Mouse (Mus musculus): Measurements from ENCODE around the gene Ecsit. TPM values are rescaled to one million over a fixed set of nuclear protein-coding genes. Genes with fewer than 3 reads are reported as not detected.

Gene Ecsit
- polyA plus RNA-seq (2012; rRNA removed; ENCODE audit: low replicate concordance): 56.9 and 69.5 TPM in 2 replicates

DNA sequence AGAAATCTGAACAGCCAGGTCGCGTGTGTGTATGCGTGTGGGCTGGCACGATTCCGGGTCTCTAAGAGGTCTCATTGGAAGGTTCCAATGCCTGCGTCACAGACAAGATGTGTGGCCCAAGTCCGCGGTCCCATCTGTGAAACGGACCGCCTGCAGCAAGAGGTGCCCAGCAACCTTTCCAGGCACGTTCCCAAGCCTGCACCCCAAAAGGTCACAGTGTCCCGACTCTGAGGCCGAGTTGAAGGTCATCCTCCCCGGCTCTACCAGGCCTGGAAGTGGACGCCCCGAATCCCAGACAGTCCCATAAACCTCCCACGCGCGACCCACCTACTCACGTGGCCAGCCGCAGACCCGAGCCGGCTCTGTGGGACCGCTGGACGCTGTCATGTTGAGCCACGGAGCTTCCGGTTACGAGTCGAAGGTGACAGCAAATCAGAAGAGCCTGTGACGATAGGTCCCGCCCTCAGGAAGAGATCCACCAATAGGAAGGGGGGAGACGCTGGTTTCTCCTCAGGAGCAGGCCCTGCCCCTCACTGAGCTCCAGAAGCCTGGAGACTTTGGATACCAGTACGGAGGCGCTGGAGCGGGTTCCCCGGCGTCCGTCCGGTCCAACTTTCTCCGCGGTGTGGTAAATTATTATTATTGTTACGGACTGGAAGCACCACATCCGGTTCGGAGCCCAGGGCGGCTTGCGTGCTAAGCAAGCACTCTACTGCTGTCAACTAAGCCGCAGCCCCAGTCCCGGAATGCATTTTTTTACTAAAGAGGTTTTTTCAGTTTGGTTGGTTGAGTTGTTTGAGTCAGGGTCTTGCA is at the start of gene Ecsit:
Gene Ecsit, minus strand, starts transcription at position 417 of the 813 bp plus-strand sequence.

GRCm38 (mm10) chr9:22116740-22117426 is 31.6 kb upstream of the Ecsit start, which contains the start of gene Elof1:
Gene Elof1 (minus strand): TSS chr9:22117172.

GRCm38 (mm10) chr9:22098993-22099696 is 13.9 kb upstream of the Ecsit start, which contains the start of gene Cnn1:
Gene Cnn1 (plus strand): TSS chr9:22099216.

DNA sequence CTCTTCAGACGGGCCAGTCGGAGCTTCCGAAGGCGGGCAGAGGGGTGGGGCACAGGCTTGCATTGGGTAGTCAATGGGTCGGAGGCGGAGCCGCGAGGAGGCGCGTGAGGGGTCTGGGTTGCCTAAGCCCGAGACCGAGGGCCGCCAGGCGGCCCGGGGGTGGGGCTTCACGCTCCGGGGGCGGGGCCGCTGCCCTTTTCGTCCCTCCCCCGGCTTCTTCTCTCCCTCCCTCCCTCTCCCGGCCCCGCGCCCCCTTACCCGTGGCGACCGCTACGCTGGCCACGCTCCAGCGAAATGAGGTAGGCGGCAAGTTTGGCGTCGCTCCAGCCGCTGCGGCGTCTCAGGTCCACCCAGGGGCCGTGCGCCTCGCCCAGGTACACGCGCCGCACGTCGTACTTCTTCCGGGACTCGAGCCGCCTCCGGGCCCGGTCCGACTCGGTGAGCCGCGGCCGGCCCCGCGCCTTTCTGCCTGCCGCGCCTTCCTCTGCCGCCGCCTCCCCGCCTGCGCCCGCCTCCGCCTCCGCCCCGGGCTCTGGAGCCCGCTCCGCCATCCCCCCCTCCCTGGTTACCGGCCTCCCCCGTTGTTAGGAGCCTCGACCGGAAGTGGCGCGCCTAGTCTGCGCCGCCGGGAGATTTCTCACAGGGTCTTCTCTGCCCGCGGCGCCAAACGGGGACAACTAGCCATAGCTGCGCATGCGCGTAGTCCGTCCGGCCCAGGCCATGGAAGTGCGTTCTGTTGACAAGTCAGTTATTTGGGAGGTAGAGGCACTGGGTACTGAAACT is 14.3 kb downstream of the Ecsit start, which contains the start of the genes Gm49318 and Zfp653:
Gene Gm49318, minus strand, starts transcription at position 469 of the 783 bp plus-strand sequence.
Gene Zfp653, minus strand, starts transcription at position 586 of the 783 bp plus-strand sequence.

GRCm38 (mm10) chr9:22051958-22052254 is 33.3 kb downstream of the Ecsit start, which contains the start of gene Elavl3:
Gene Elavl3 (minus strand): TSS chr9:22052023.

Other genes starting within 250 kb of the Ecsit start
- 88.4 and 128 TPM in 2 replicates for gene Angptl8, start 249.9 kb downstream of the Ecsit start, polyA plus RNA-seq (2012; rRNA removed; ENCODE audit: low replicate concordance)
- 153 and 172 TPM in 2 replicates for gene Dock6, start 232.8 kb downstream of the Ecsit start, polyA plus RNA-seq (2012; rRNA removed; ENCODE audit: low replicate concordance)
- gene Rab3d, start 167.2 kb downstream of the Ecsit start, polyA plus RNA-seq (2012; rRNA removed; ENCODE audit: low replicate concordance): 104 and 231 TPM in 2 replicates
- 10.3 and 13.2 TPM in 2 replicates for gene Ccdc159, start 158.0 kb downstream of the Ecsit start, polyA plus RNA-seq (2012; rRNA removed; ENCODE audit: low replicate concordance)
- gene Tmem205, start 157.9 kb downstream of the Ecsit start, polyA plus RNA-seq (2012; rRNA removed; ENCODE audit: low replicate concordance): 156 and 380 TPM in 2 replicates
- gene Plppr2, start 148.4 kb downstream of the Ecsit start, polyA plus RNA-seq (2012; rRNA removed; ENCODE audit: low replicate concordance): 15.4 and 26.3 TPM in 2 replicates
- 7.3 and 11.5 TPM in 2 replicates for gene Swsap1, start 129.7 kb downstream of the Ecsit start, polyA plus RNA-seq (2012; rRNA removed; ENCODE audit: low replicate concordance)
- gene Epor, start 121.9 kb downstream of the Ecsit start, polyA plus RNA-seq (2012; rRNA removed; ENCODE audit: low replicate concordance): 7.3 and 23.8 TPM in 2 replicates
- gene Rgl3, start 96.0 kb downstream of the Ecsit start, polyA plus RNA-seq (2012; rRNA removed; ENCODE audit: low replicate concordance): 16.3 and 35.2 TPM in 2 replicates
- 0.07 and 0.19 TPM in 2 replicates for gene Ccdc151, start 82.8 kb downstream of the Ecsit start, polyA plus RNA-seq (2012; rRNA removed; ENCODE audit: low replicate concordance)
- gene Prkcsh, start 82.6 kb downstream of the Ecsit start, polyA plus RNA-seq (2012; rRNA removed; ENCODE audit: low replicate concordance): 71.3 and 86.6 TPM in 2 replicates
- gene Elavl3, start 33.4 kb downstream of the Ecsit start, polyA plus RNA-seq (2012; rRNA removed; ENCODE audit: low replicate concordance): 0.22 and 0.56 TPM in 2 replicates
- not detected in 2 replicates for gene Gm49318, start 14.2 kb downstream of the Ecsit start, polyA plus RNA-seq (2012; rRNA removed; ENCODE audit: low replicate concordance)
- gene Zfp653, start 14.1 kb downstream of the Ecsit start, polyA plus RNA-seq (2012; rRNA removed; ENCODE audit: low replicate concordance): 14.6 and 26.8 TPM in 2 replicates
- gene Cnn1, start 13.8 kb upstream of the Ecsit start, polyA plus RNA-seq (2012; rRNA removed; ENCODE audit: low replicate concordance): 19.0 and 388 TPM in 2 replicates
- 141 and 144 TPM in 2 replicates for gene Elof1, start 31.7 kb upstream of the Ecsit start, polyA plus RNA-seq (2012; rRNA removed; ENCODE audit: low replicate concordance)
- 344 and 1,133 TPM in 2 replicates for gene Acp5, start 50.3 kb upstream of the Ecsit start, polyA plus RNA-seq (2012; rRNA removed; ENCODE audit: low replicate concordance)
- 64.5 and 77.9 TPM in 2 replicates for gene Pigyl, start 71.4 kb upstream of the Ecsit start, polyA plus RNA-seq (2012; rRNA removed; ENCODE audit: low replicate concordance)
- 0.33 TPM in 2 replicates for gene Zfp872, start 102.7 kb upstream of the Ecsit start, polyA plus RNA-seq (2012; rRNA removed; ENCODE audit: low replicate concordance)
- 19.3 and 20.7 TPM in 2 replicates for gene Zfp809, start 140.3 kb upstream of the Ecsit start, polyA plus RNA-seq (2012; rRNA removed; ENCODE audit: low replicate concordance)
- 0.04 and 0.71 TPM in 2 replicates for gene Zfp599, start 174.5 kb upstream of the Ecsit start, polyA plus RNA-seq (2012; rRNA removed; ENCODE audit: low replicate concordance)
- gene Zfp810, start 222.2 kb upstream of the Ecsit start, polyA plus RNA-seq (2012; rRNA removed; ENCODE audit: low replicate concordance): 7.9 and 8.0 TPM in 2 replicates